Mouse (Mus musculus) heart, embryonic 16.5 days (tissue): ENCODE data around the gene Mrgprh. TPM values are rescaled to one million over a fixed set of nuclear protein-coding genes. Genes with fewer than 3 reads are reported as not detected.

Experiments used
- ATAC-seq: fragments of 200-750 bp; cut with Nextera tagmentation; replicated peaks from 2 replicates; pipeline ENCODE4 v1.8.0; 2017; ENCODE audit warnings: moderate number of reproducible peaks; ENCODE audit not compliant: insufficient read depth, low FRiP score; ENCODE audit errors: extremely low read depth
- H3K27ac ChIP-seq: fragments of 300-500 bp; sonication (generic); 2 replicates; pipeline ENCODE4 v1.5.1; 2014; ENCODE audit warnings: mild to moderate bottlenecking, low read length, control low read depth, moderate library complexity
- H3K27me3 ChIP-seq: fragments of 300-500 bp; sonication (generic); 2 replicates; pipeline ENCODE4 v1.6.1; 2014; ENCODE audit warnings: low read length, mixed read lengths; ENCODE audit not compliant: control insufficient read depth, insufficient read depth
- H3K36me3 ChIP-seq: fragments of 300-500 bp; sonication (generic); 2 replicates; pipeline ENCODE4 v1.6.1; 2014; ENCODE audit not compliant: control insufficient read depth, insufficient read depth
- H3K4me1 ChIP-seq: fragments of 300-500 bp; sonication (generic); 2 replicates; pipeline ENCODE4 v1.6.1; 2014; ENCODE audit warnings: low read length, mixed read lengths; ENCODE audit not compliant: control insufficient read depth, insufficient read depth
- H3K4me2 ChIP-seq: fragments of 300-500 bp; sonication (generic); 2 replicates; pipeline ENCODE4 v1.6.1; 2014; ENCODE audit warnings: low read depth, mild to moderate bottlenecking, control low read depth, low read length
- H3K4me3 ChIP-seq: fragments of 300-500 bp; sonication (generic); 2 replicates; pipeline ENCODE4 v1.5.1; 2014; ENCODE audit warnings: mild to moderate bottlenecking, control low read depth, low read length
- H3K9ac ChIP-seq: fragments of 300-500 bp; sonication (generic); 2 replicates; pipeline ENCODE4 v1.6.1; 2014; ENCODE audit warnings: low read length, control low read depth
- H3K9me3 ChIP-seq: fragments of 300-500 bp; sonication (generic); replicated peaks from 2 replicates; pipeline ENCODE4 v1.6.1; 2016; ENCODE audit warnings: low read length; ENCODE audit not compliant: control insufficient read depth
- WGBS: fragments of 180-500 bp; shearing (Covaris S2); extraction: QIAGEN DNeasy Blood & Tissue Kit; methylation state at CpG from one replicate; pipeline ENCODE4 v1.1.7; 2014; 5-methylcytosine and 5-hydroxymethylcytosine counted together
- microRNA-seq: library from miRNA; unstranded; fragments of <30 nt; microRNA quantifications from one replicate; pipeline ENCODE4, GENCODE M21; 2017
- polyA plus RNA-seq: library from polyadenylated mRNA; unstranded; fragments of >200 nt; fragmentation: Nextera tagmentation; extraction: Ambion mirVana; gene quantifications from 2 replicates; pipeline ENCODE4 v1.2.1, GENCODE M21; 2015

The Mrgprh gene
- polyA plus RNA-seq, 1 experiment from 2014 or later = not detected

DNA sequence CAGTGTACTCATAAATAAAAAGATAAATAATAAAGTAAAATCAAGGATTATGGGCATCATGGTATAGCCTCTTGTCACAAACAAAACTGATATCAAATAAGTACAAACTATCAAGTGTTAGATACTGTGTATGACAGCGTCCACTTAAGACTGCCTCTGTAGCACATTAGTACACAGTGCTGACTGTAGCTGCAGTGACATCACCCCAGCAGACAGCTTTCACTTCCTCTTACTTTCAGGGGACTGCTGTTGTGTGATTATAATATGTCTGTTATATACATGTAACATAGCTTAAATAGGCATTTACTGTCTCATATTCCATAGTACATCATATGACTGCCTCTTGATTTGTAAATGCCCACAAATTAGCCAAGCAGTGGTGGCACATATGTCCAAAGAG is 45.2 kb downstream of the Mrgprh start:
- Histone ChIP-seq H3K36me3 (peaks cover 66% of the 10 kb centered on the region), H3K27me3 (no peaks in the 10 kb centered on the region), H3K9me3 (no peaks in the 10 kb centered on the region), H3K4me2 (no peak overlapping the region), H3K4me1 (peaks cover 7% of the 10 kb centered on the region; the same call in 1 of the 2 replicates), H3K4me3 (no peak overlapping the region), H3K27ac (no peak overlapping the region), H3K9ac (no peak overlapping the region)
- WGBS = 87% methylated on average over 1 of the region's 1 CpGs
- ATAC-seq = no peak

DNA sequence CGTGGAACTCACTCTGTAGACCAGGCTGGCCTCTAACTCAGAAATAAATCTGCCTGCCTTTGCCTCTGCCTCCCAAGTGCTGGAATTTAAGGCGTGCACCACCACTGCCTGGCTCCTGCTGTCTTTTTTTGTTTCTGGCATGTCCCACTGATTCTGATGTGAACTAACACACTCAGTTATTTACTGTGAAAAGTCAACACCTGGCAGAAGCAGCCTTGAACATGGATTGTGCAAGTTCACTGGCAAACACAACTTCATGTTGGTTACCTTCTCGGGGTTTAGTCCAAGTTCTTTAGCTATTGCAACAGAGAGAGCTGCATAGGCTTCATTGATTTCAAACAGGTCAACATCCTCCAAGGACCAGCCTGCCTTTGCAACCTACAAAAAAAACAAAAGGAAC is 49.2 kb downstream of the Mrgprh start:
- H3K27me3 ChIP-seq = no peaks in the 10 kb centered on the region
- no peaks in the 10 kb centered on the region for H3K9me3 ChIP-seq
- no peaks in the 10 kb centered on the region for H3K4me1 ChIP-seq
- no peak overlapping the region for H3K27ac ChIP-seq
- no peak overlapping the region for H3K4me2 ChIP-seq
- WGBS = 88% methylated on average over 3 of the region's 3 CpGs
- H3K9ac ChIP-seq = no peak overlapping the region
- no peak overlapping the region for H3K4me3 ChIP-seq
- no peak for ATAC-seq
- H3K36me3 ChIP-seq = peaks cover 53% of the 10 kb centered on the region

DNA sequence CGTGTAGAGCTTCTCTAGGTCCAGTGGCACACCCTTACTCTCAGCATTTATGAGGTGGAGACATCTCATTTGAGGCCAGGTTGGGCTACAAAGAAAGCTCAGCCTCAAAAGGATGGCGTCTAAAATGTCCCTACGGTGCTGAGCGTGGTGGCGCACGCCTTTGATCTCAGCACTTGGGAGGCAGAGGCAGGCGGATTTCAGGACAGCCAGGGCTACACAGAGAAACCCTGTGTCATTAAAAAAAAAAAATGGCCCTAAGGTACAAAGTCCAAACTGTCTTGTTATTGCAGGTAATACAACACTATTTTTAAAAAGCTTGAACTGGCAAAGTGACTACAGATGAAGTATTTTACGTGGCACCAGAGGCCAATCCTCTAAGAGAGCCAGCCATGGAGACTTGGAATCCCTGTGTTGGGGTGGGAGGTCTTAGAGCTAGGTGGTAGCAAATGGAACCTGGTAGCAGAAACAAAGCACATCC is 49.9 kb downstream of the Mrgprh start:
- 92% methylated on average over 8 of the region's 8 CpGs for WGBS
- H3K27me3 ChIP-seq = no peaks in the 10 kb centered on the region
- no peak overlapping the region for H3K4me2 ChIP-seq
- no peaks in the 10 kb centered on the region for H3K4me1 ChIP-seq
- H3K27ac ChIP-seq = no peak overlapping the region
- no peak overlapping the region for H3K4me3 ChIP-seq
- H3K9ac ChIP-seq = no peak overlapping the region
- no peak for ATAC-seq
- H3K36me3 ChIP-seq = peaks cover 45% of the 10 kb centered on the region
- H3K9me3 ChIP-seq = no peaks in the 10 kb centered on the region

Small RNA genes lying within 50 kb of the gene (microRNA-seq; reads per million reads assigned to microRNA genes)
- gene Gm24085 = not detected

Other genes with a start within 250 kb of the Mrgprh start
- gene Slc22a1, start 200.2 kb upstream of the Mrgprh start, polyA plus RNA-seq = 37.6 and 39.9 TPM in 2 replicates
- gene Igf2r, start 106.4 kb upstream of the Mrgprh start, polyA plus RNA-seq = 98.0 and 133 TPM in 2 replicates
- gene Mas1, start 7.9 kb upstream of the Mrgprh start, polyA plus RNA-seq = 0.47 and 0.50 TPM in 2 replicates
- gene Pnldc1, start 34.2 kb downstream of the Mrgprh start, polyA plus RNA-seq = 0.47 and 1.2 TPM in 2 replicates
- 304 and 341 TPM in 2 replicates for gene Tcp1, start 39.7 kb downstream of the Mrgprh start, polyA plus RNA-seq
- 191 and 213 TPM in 2 replicates for gene Mrpl18, start 40.3 kb downstream of the Mrgprh start, polyA plus RNA-seq
- gene Acat3, start 64.6 kb downstream of the Mrgprh start, polyA plus RNA-seq = 0.30 and 0.33 TPM in 2 replicates
- 31.6 and 31.7 TPM in 2 replicates for gene Acat2, start 84.7 kb downstream of the Mrgprh start, polyA plus RNA-seq
- gene Wtap, start 118.1 kb downstream of the Mrgprh start, polyA plus RNA-seq = 75.2 and 75.8 TPM in 2 replicates
- 496 and 560 TPM in 2 replicates for gene Sod2, start 130.8 kb downstream of the Mrgprh start, polyA plus RNA-seq
- gene Gpr31b, start 176.3 kb downstream of the Mrgprh start, polyA plus RNA-seq = 0.13 and 0.19 TPM in 2 replicates
- 0.08 and 0.21 TPM in 2 replicates for gene Tcp10b, start 185.1 kb downstream of the Mrgprh start, polyA plus RNA-seq